Mouse (Mus musculus) CH12.LX (cell line): Measurements from ENCODE around the gene Ttc7b. TPM values are rescaled to one million over a fixed set of nuclear protein-coding genes. Genes with fewer than 3 reads are reported as not detected.
A peak's percentile ranks its signal among the peaks of the same experiment; 100 is the strongest.

Source experiments
- DNase-seq: peaks from one replicate; pipeline ENCODE4 v3.0.0-alpha.2; 2013; ENCODE audit errors: extremely low read depth
- H3K27ac ChIP-seq: 2 replicates; pipeline ENCODE4 v1.5.1; 2012; ENCODE audit warnings: low read depth, mild to moderate bottlenecking, control low read depth, moderate library complexity; ENCODE audit not compliant: insufficient read depth
- H3K27me3 ChIP-seq: replicated peaks from 2 replicates; pipeline ENCODE3; 2012; ENCODE audit warnings: inconsistent platforms
- H3K36me3 ChIP-seq, 2 experiments: replicated peaks in 1 of 2; 2 replicates each; pipeline versions ENCODE3 to v1.6.1; 2012; ENCODE audit warnings: inconsistent platforms in 1 of 2, low read length in 1 of 2, mild to moderate bottlenecking in 1 of 2, mixed read lengths in 1 of 2, moderate library complexity in 1 of 2; ENCODE audit not compliant: control insufficient read depth in 1 of 2, insufficient read depth in 1 of 2
- H3K4me1 ChIP-seq, 2 experiments: 2 replicates each; pipeline ENCODE4 v1.6.1; 2012; ENCODE audit warnings: inconsistent platforms in 1 of 2, moderate library complexity in 1 of 2; ENCODE audit not compliant: insufficient read depth in 2 of 2, control insufficient read depth in 1 of 2
- H3K4me2 ChIP-seq: 2 replicates; pipeline ENCODE4 v1.6.1; 2012; ENCODE audit warnings: low read depth, mild to moderate bottlenecking, control low read depth; ENCODE audit not compliant: poor library complexity, insufficient read depth, severe bottlenecking
- H3K4me3 ChIP-seq, 3 experiments: fragments of 150-350 bp in 1 of 3; sonication (generic) in 1 of 3; replicated peaks in 1 of 3; 2 replicates each; pipeline versions ENCODE3 to v1.5.1; 2011 to 2012; ENCODE audit warnings: low read depth in 2 of 3, low read length in 2 of 3, mild to moderate bottlenecking in 2 of 3, moderate library complexity in 2 of 3, control low read depth in 1 of 3, improper control_type of control experiment in 1 of 3, inconsistent platforms in 1 of 3, mixed read lengths in 1 of 3; ENCODE audit not compliant: poor library complexity in 1 of 3
- H3K79me2 ChIP-seq: replicated peaks from 2 replicates; pipeline ENCODE4 v1.6.1; 2012; ENCODE audit warnings: mild to moderate bottlenecking, moderate library complexity; ENCODE audit not compliant: control insufficient read depth, poor library complexity, insufficient read depth, severe bottlenecking; ENCODE audit errors: extremely low read depth
- H3K9ac ChIP-seq: 2 replicates; pipeline ENCODE4 v1.6.1; 2012; ENCODE audit warnings: low read depth, mild to moderate bottlenecking, control low read depth, moderate library complexity; ENCODE audit not compliant: insufficient read depth
- H3K9me3 ChIP-seq: replicated peaks from 2 replicates; pipeline ENCODE3; 2012; ENCODE audit warnings: low read length, inconsistent platforms, mixed read lengths
- BHLHE40 ChIP-seq: IDR thresholded peaks from 2 replicates; pipeline ENCODE4 v1.6.1; 2011; ENCODE audit warnings: mild to moderate bottlenecking, low read depth, low read length, improper control_type of control experiment
- CHD1 ChIP-seq: IDR thresholded peaks from 2 replicates; pipeline ENCODE4 v1.6.1; 2012; ENCODE audit warnings: low read depth, low read length, improper control_type of control experiment, inconsistent platforms
- E2F4 ChIP-seq: IDR thresholded peaks from 2 replicates; pipeline ENCODE4 v1.6.1; 2011; ENCODE audit warnings: low read depth, low read length, improper control_type of control experiment; ENCODE audit not compliant: insufficient replicate concordance
- ELF1 ChIP-seq: IDR thresholded peaks from 2 replicates; pipeline ENCODE4 v1.6.1; 2014; ENCODE audit warnings: low read depth, mild to moderate bottlenecking, inconsistent platforms, low read length, improper control_type of control experiment
- ETS1 ChIP-seq: conservative IDR thresholded peaks from 2 replicates; pipeline ENCODE4 v1.6.1; 2012; ENCODE audit warnings: low read depth, mild to moderate bottlenecking, inconsistent platforms, low read length, improper control_type of control experiment, moderate library complexity
- IRF4 ChIP-seq: IDR thresholded peaks from 2 replicates; pipeline ENCODE4 v1.6.1; 2014; ENCODE audit warnings: low read depth, mild to moderate bottlenecking, inconsistent platforms, low read length, improper control_type of control experiment
- MAZ ChIP-seq: IDR thresholded peaks from 2 replicates; pipeline ENCODE4 v1.6.1; 2012; ENCODE audit warnings: low read depth, mild to moderate bottlenecking, inconsistent platforms, low read length, improper control_type of control experiment, moderate library complexity
- MEF2A ChIP-seq: IDR thresholded peaks from 2 replicates; pipeline ENCODE4 v1.6.1; 2014; ENCODE audit warnings: low read depth, mild to moderate bottlenecking, inconsistent platforms, low read length, improper control_type of control experiment, borderline replicate concordance
- MXI1 ChIP-seq: IDR thresholded peaks from 2 replicates; pipeline ENCODE4 v1.6.1; 2011; ENCODE audit warnings: mild to moderate bottlenecking, low read depth, low read length, improper control_type of control experiment
- MYC ChIP-seq: IDR thresholded peaks from 2 replicates; pipeline ENCODE4 v1.6.1; 2011; ENCODE audit warnings: low read depth, mild to moderate bottlenecking, improper control_type of control experiment, low read length
- NELFE ChIP-seq: IDR thresholded peaks from 2 replicates; pipeline ENCODE4 v1.6.1; 2011; ENCODE audit warnings: low read depth, low read length, improper control_type of control experiment
- RCOR1 ChIP-seq: conservative IDR thresholded peaks from 2 replicates; pipeline ENCODE4 v1.6.1; 2012; ENCODE audit warnings: low read depth, mild to moderate bottlenecking, inconsistent platforms, low read length, improper control_type of control experiment
- SMC3 ChIP-seq: IDR thresholded peaks from 2 replicates; pipeline ENCODE4 v1.6.1; 2011; ENCODE audit warnings: low read depth, low read length, improper control_type of control experiment
- TCF12 ChIP-seq: IDR thresholded peaks from 2 replicates; pipeline ENCODE4 v1.6.1; 2014; ENCODE audit warnings: low read depth, mild to moderate bottlenecking, inconsistent platforms, low read length, improper control_type of control experiment
- UBTF ChIP-seq: IDR thresholded peaks from 2 replicates; pipeline ENCODE4 v1.6.1; 2012; ENCODE audit warnings: low read depth, mild to moderate bottlenecking, inconsistent platforms, low read length, improper control_type of control experiment, moderate library complexity
- USF1 ChIP-seq: IDR thresholded peaks from 2 replicates; pipeline ENCODE4 v1.6.1; 2014; ENCODE audit warnings: low read depth, mild to moderate bottlenecking, inconsistent platforms, low read length, improper control_type of control experiment
- ZNF384 ChIP-seq: IDR thresholded peaks from 2 replicates; pipeline ENCODE4 v1.6.1; 2012; ENCODE audit warnings: low read depth, low read length, improper control_type of control experiment, inconsistent platforms
- dilution Hi-C: fragments of 300-500 bp; cut with MboI; formaldehyde crosslinking; loops from 2 replicates; pipeline ENCODE4 v1.14.3; 2020; ENCODE audit warnings: low sequenced_read_pairs; ENCODE audit not compliant: extremely low pct_unique_long_range_greater_than_20kb, extremely low pct_ligation_motif_present
- in situ Hi-C: fragments of 300-500 bp; cut with MboI; formaldehyde crosslinking; loops from 3 replicates; pipeline ENCODE4 v1.14.3; 2019; ENCODE audit warnings: low sequenced_read_pairs, low pct_ligation_motif_present, low pct_unique_long_range_greater_than_20kb, mixed read lengths
- polyA plus RNA-seq: library from polyadenylated mRNA; unstranded; fragments of >175 nt; gene quantifications from 2 replicates; pipeline ENCODE4 v1.2.1, GENCODE M21; 2012; ENCODE audit warnings: low read depth; ENCODE audit not compliant: insufficient read length
- total RNA-seq, 2 experiments: library from RNA; depleted of rRNA; stranded (reverse); fragments of 300-350 nt in 1 of 2; fragments of >200 nt in 1 of 2; gene quantifications; 2 replicates each; pipeline ENCODE4 v1.2.3; 2012 to 2014

Ttc7b gene
- total and polyA plus RNA-seq, 3 experiments, result 7.8 to 18.3 (median 12.7) TPM

GRCm38 (mm10) chr12:100304280-100304679 is 216.3 kb downstream of the Ttc7b start:
- peak; percentile 74 for TF ChIP-seq TCF12
- no peak for TF ChIP-seq RCOR1
- Histone ChIP-seq H3K4me1 (peaks cover 10 to 19% of the 10 kb centered on the region in 2 experiments), H3K27ac (no peak overlapping the region), H3K4me3 (no peak overlapping the region), H3K79me2 (no peaks in the 10 kb centered on the region), H3K4me2 (no peak overlapping the region), H3K27me3 (no peaks in the 10 kb centered on the region), H3K9me3 (no peaks in the 10 kb centered on the region), H3K36me3 (peaks cover 0 to 39% of the 10 kb centered on the region in 2 experiments), H3K9ac (no peak overlapping the region)
- no peak for DNase-seq
- in situ Hi-C loops, result no loop called here
- dilution Hi-C loops, result no loop called here

- Histone ChIP-seq H3K4me2 (no peak overlapping the region), H3K79me2 (no peaks in the 10 kb centered on the region), H3K9ac (no peak overlapping the region), H3K27ac (no peak overlapping the region), H3K27me3 (no peaks in the 10 kb centered on the region), H3K36me3 (peaks cover 0 to 35% of the 10 kb centered on the region in 2 experiments), H3K4me3 (no peak overlapping the region), H3K4me1 (peaks cover 15 to 31% of the 10 kb centered on the region in 2 experiments), H3K9me3 (no peaks in the 10 kb centered on the region)
- no peak for DNase-seq
- dilution Hi-C loops, result no loop called here
- in situ Hi-C loops, result no loop called here
- TF ChIP-seq UBTF (no peak), MYC (no peak), ETS1 (no peak), MAZ (no peak), USF1 (no peak), CHD1 (no peak), IRF4 (no peak), MEF2A (no peak), ELF1 (no peak), SMC3 (no peak), NELFE (no peak), TCF12 (no peak), BHLHE40 (no peak), ZNF384 (no peak), E2F4 (no peak), MXI1 (no peak)
Measured at GRCm38 (mm10) chr12:100303141-100303540, 217.5 kb downstream of the Ttc7b start.
